Mouse (Mus musculus): Measurements from ENCODE around the gene Josd1. TPM values are rescaled to one million over a fixed set of nuclear protein-coding genes. Genes with fewer than 3 reads are reported as not detected.

Josd1 gene
- polyA plus RNA-seq, 1 experiment from 2014 or later = 9.4 TPM

- Histone ChIP-seq H3K9me3 (ENCODE audit: control insufficient read depth) (no peaks in the 10 kb centered on the region), H3K36me3 (ENCODE audit: control insufficient read depth, insufficient read depth) (no peaks in the 10 kb centered on the region), H3K4me1 (replicated peaks; ENCODE audit: control insufficient read depth, insufficient read depth, low read length) (peaks cover 19% of the 10 kb centered on the region), H3K4me2 (replicated peaks; ENCODE audit: low read depth) (peak overlapping the region; percentile 63), H3K9ac (ENCODE audit: low read depth, low read length) (no peak overlapping the region), H3K4me3 (ENCODE audit: low read depth, low read length) (peak overlapping the region; percentile 93), H3K27ac (ENCODE audit: low read depth, low read length) (no peak overlapping the region), H3K27me3 (replicated peaks; ENCODE audit: control insufficient read depth, insufficient read depth, low read length) (no peaks in the 10 kb centered on the region)
- TF ChIP-seq CTCF (IDR thresholded peaks at IDR 0.05; ENCODE audit: low read depth) = no peak
- WGBS = 11% methylated on average over 24 of the region's 24 CpGs
- ATAC-seq = no peak
Measured at GRCm38 (mm10) chr15:79689662-79690425, 2.1 kb upstream of the Josd1 start.

GRCm38 (mm10) chr15:79688268-79688956 is 693 bp upstream of the Josd1 start:
- peak overlapping the region; percentile 88 for H3K4me2 ChIP-seq (replicated peaks; ENCODE audit: low read depth)
- no peaks in the 10 kb centered on the region for H3K9me3 ChIP-seq (ENCODE audit: control insufficient read depth)
- H3K27ac ChIP-seq (ENCODE audit: low read depth, low read length) = peak overlapping the region; percentile 97
- H3K4me1 ChIP-seq (replicated peaks; ENCODE audit: control insufficient read depth, insufficient read depth, low read length) = peaks cover 20% of the 10 kb centered on the region
- H3K27me3 ChIP-seq (replicated peaks; ENCODE audit: control insufficient read depth, insufficient read depth, low read length) = no peaks in the 10 kb centered on the region
- TF ChIP-seq CTCF (IDR thresholded peaks at IDR 0.05; ENCODE audit: low read depth) = no peak
- H3K36me3 ChIP-seq (ENCODE audit: control insufficient read depth, insufficient read depth) = no peaks in the 10 kb centered on the region
- ATAC-seq = no peak
- H3K4me3 ChIP-seq (ENCODE audit: low read depth, low read length) = peak overlapping the region; percentile 83
- H3K9ac ChIP-seq (ENCODE audit: low read depth, low read length) = peak overlapping the region; percentile 83
- 3% methylated on average over 8 of the region's 8 CpGs for WGBS

GRCm38 (mm10) chr15:79687175-79687574 is 544 bp downstream of the Josd1 start:
- H3K4me1 ChIP-seq (replicated peaks; ENCODE audit: control insufficient read depth, insufficient read depth, low read length) = peaks cover 20% of the 10 kb centered on the region

GRCm38 (mm10) chr15:79686046-79686869 is 1.5 kb downstream of the Josd1 start:
- 8% methylated on average over 14 of the region's 15 CpGs for WGBS
- TF ChIP-seq CTCF (IDR thresholded peaks at IDR 0.05; ENCODE audit: low read depth) = no peak
- Histone ChIP-seq H3K9ac (ENCODE audit: low read depth, low read length) (peak overlapping the region; percentile 83), H3K36me3 (ENCODE audit: control insufficient read depth, insufficient read depth) (no peaks in the 10 kb centered on the region), H3K9me3 (ENCODE audit: control insufficient read depth) (no peaks in the 10 kb centered on the region), H3K4me1 (replicated peaks; ENCODE audit: control insufficient read depth, insufficient read depth, low read length) (peaks cover 19% of the 10 kb centered on the region), H3K27ac (ENCODE audit: low read depth, low read length) (no peak overlapping the region), H3K4me3 (ENCODE audit: low read depth, low read length) (peak overlapping the region; percentile 83), H3K27me3 (replicated peaks; ENCODE audit: control insufficient read depth, insufficient read depth, low read length) (no peaks in the 10 kb centered on the region), H3K4me2 (replicated peaks; ENCODE audit: low read depth) (peak overlapping the region; percentile 88)
- no peak for ATAC-seq

More at GRCm38 (mm10) chr15:79687175-79687574, 544 bp downstream of the Josd1 start:
- Histone ChIP-seq H3K4me2 (replicated peaks; ENCODE audit: low read depth) (peak overlapping the region; percentile 88), H3K4me3 (ENCODE audit: low read depth, low read length) (peak overlapping the region; percentile 83), H3K36me3 (ENCODE audit: control insufficient read depth, insufficient read depth) (no peaks in the 10 kb centered on the region), H3K27ac (ENCODE audit: low read depth, low read length) (peak overlapping the region; percentile 97), H3K9me3 (ENCODE audit: control insufficient read depth) (no peaks in the 10 kb centered on the region), H3K27me3 (replicated peaks; ENCODE audit: control insufficient read depth, insufficient read depth, low read length) (no peaks in the 10 kb centered on the region), H3K9ac (ENCODE audit: low read depth, low read length) (peak overlapping the region; percentile 83)
- no peak for TF ChIP-seq CTCF (IDR thresholded peaks at IDR 0.05; ENCODE audit: low read depth)
- ATAC-seq = no peak
- under 1% methylated on average over 22 of the region's 33 CpGs for WGBS

- ATAC-seq = no peak
- Histone ChIP-seq H3K4me3 (ENCODE audit: low read depth, low read length) (peak overlapping the region; percentile 16; the same call in 1 of the 2 replicates), H3K4me1 (replicated peaks; ENCODE audit: control insufficient read depth, insufficient read depth, low read length) (peaks cover 17% of the 10 kb centered on the region), H3K4me2 (replicated peaks; ENCODE audit: low read depth) (peak overlapping the region; percentile 88), H3K36me3 (ENCODE audit: control insufficient read depth, insufficient read depth) (no peaks in the 10 kb centered on the region), H3K9ac (ENCODE audit: low read depth, low read length) (0 out of 2 replicates have a peak overlapping the region, but pooled peaks have one; percentile 12), H3K27me3 (replicated peaks; ENCODE audit: control insufficient read depth, insufficient read depth, low read length) (no peaks in the 10 kb centered on the region), H3K27ac (ENCODE audit: low read depth, low read length) (0 out of 2 replicates have a peak overlapping the region, but pooled peaks have one; percentile 16), H3K9me3 (ENCODE audit: control insufficient read depth) (no peaks in the 10 kb centered on the region)
- no peak for TF ChIP-seq CTCF (IDR thresholded peaks at IDR 0.05; ENCODE audit: low read depth)
- WGBS = 13% methylated on average over 6 of the region's 6 CpGs
Measured at GRCm38 (mm10) chr15:79685141-79685641, 2.5 kb downstream of the Josd1 start.
